Mouse (Mus musculus) heart, embryonic 10.5 days (tissue): ENCODE measurements around the gene Donson. TPM values are rescaled to one million over a fixed set of nuclear protein-coding genes. Genes with fewer than 3 reads are reported as not detected.
A peak's percentile ranks its signal among the peaks of the same experiment; 100 is the strongest.
"Not testable (repeated sequence)": the region's sequence is repeated elsewhere in the genome, so short reads cannot be mapped to it uniquely, and the experiment has no call there.

Experiments used
- DNase-seq: peaks from one replicate; pipeline ENCODE4 v3.0.0-alpha.2; 2017; ENCODE audit warnings: low spot score
- H3K27ac ChIP-seq: fragments of 300-500 bp; sonication (generic); 2 replicates; pipeline ENCODE4 v1.5.1; 2016; ENCODE audit warnings: mild to moderate bottlenecking
- H3K27me3 ChIP-seq: fragments of 300-500 bp; sonication (generic); 2 replicates; pipeline ENCODE4 v1.6.1; 2016; ENCODE audit warnings: mild to moderate bottlenecking; ENCODE audit not compliant: poor library complexity, insufficient read depth, severe bottlenecking
- H3K36me3 ChIP-seq: fragments of 300-500 bp; sonication (generic); 2 replicates; pipeline ENCODE4 v1.6.1; 2016; ENCODE audit warnings: mild to moderate bottlenecking, moderate library complexity
- H3K4me1 ChIP-seq: fragments of 300-500 bp; sonication (generic); 2 replicates; pipeline ENCODE4 v1.6.1; 2016; ENCODE audit warnings: mild to moderate bottlenecking
- H3K4me3 ChIP-seq: fragments of 300-500 bp; sonication (generic); 2 replicates; pipeline ENCODE4 v1.5.1; 2016; ENCODE audit warnings: mild to moderate bottlenecking, moderate library complexity
- H3K9me3 ChIP-seq: fragments of 300-500 bp; sonication (generic); 2 replicates; pipeline ENCODE4 v1.6.1; 2016; ENCODE audit warnings: mild to moderate bottlenecking, moderate library complexity
- WGBS: fragments of 180-500 bp; shearing (Covaris S2); methylation state at CpG from one replicate; pipeline ENCODE4 v1.1.7; 2016; 5-methylcytosine and 5-hydroxymethylcytosine counted together
- polyA plus RNA-seq: library from polyadenylated mRNA; unstranded; fragments of >200 nt; fragmentation: Nextera tagmentation; extraction: Ambion mirVana; gene quantifications from 2 replicates; pipeline ENCODE4 v1.2.1, GENCODE M21; 2016

The Donson gene
- polyA plus RNA-seq, 1 experiment from 2014 or later, result 30.3 TPM

GRCm38 (mm10) chr16:91647461-91648219 is 40.9 kb downstream of the Donson start, which contains the start of gene Son:
Gene Son, plus strand, starts transcription at chr16:91647506.
- Histone ChIP-seq H3K9me3 (no peaks in the 10 kb centered on the region), H3K27me3 (no peaks in the 10 kb centered on the region), H3K27ac (peak within 1 kb of the TSS; percentile 99), H3K4me3 (peak within 1 kb of the TSS; percentile 87), H3K36me3 (peaks cover 26% of the 10 kb centered on the region), H3K4me1 (peaks cover 10% of the 10 kb centered on the region)
- WGBS, result under 1% methylated on average over 70 of the region's 70 CpGs
- peak; percentile 98 for DNase-seq

GRCm38 (mm10) chr16:91646681-91647419 is 41.7 kb downstream of the Donson start, which contains the start of gene Gart:
Gene Gart, minus strand, starts transcription at chr16:91646952.
- Histone ChIP-seq H3K4me1 (peaks cover 10% of the 10 kb centered on the region), H3K9me3 (no peaks in the 10 kb centered on the region), H3K27me3 (no peaks in the 10 kb centered on the region), H3K4me3 (peak within 1 kb of the TSS; percentile 87), H3K27ac (peak within 1 kb of the TSS; percentile 99), H3K36me3 (peaks cover 26% of the 10 kb centered on the region)
- WGBS, result under 1% methylated on average over 59 of the region's 59 CpGs
- peak; percentile 97 for DNase-seq

GRCm38 (mm10) chr16:91645995-91646602 is 42.5 kb downstream of the Donson start:
- Histone ChIP-seq H3K27me3 (no peaks in the 10 kb centered on the region), H3K9me3 (no peaks in the 10 kb centered on the region), H3K4me3 (peak overlapping the region; percentile 87), H3K27ac (peak overlapping the region; percentile 99), H3K4me1 (peaks cover 10% of the 10 kb centered on the region), H3K36me3 (peaks cover 26% of the 10 kb centered on the region)
- WGBS, result 2% methylated on average over 11 of the region's 11 CpGs
- DNase-seq, result peak; percentile 76

GRCm38 (mm10) chr16:91645420-91645819 is 43.1 kb downstream of the Donson start:
- not testable (repeated sequence) for H3K9me3 ChIP-seq, H3K27ac ChIP-seq, H3K27me3 ChIP-seq
- H3K4me3 ChIP-seq, result peak overlapping the region; percentile 87
- peaks cover 29% of the 10 kb centered on the region for H3K36me3 ChIP-seq
- WGBS, result 82% methylated on average over 1 of the region's 2 CpGs
- H3K4me1 ChIP-seq, result peaks cover 10% of the 10 kb centered on the region
- DNase-seq, result peak; percentile 63

- 76% methylated on average over 2 of the region's 2 CpGs for WGBS
Observed at GRCm38 (mm10) chr16:91644901-91645300, 43.7 kb downstream of the Donson start.

GRCm38 (mm10) chr16:91640171-91640570 is 48.4 kb downstream of the Donson start:
- no peak for DNase-seq
- Histone ChIP-seq H3K9me3 (no peaks in the 10 kb centered on the region), H3K27ac (no peak overlapping the region), H3K4me3 (no peak overlapping the region), H3K36me3 (peaks cover 81% of the 10 kb centered on the region), H3K4me1 (peaks cover 3% of the 10 kb centered on the region; the same call in 1 of the 2 replicates), H3K27me3 (no peaks in the 10 kb centered on the region)
- WGBS, result 94% methylated on average over 8 of the region's 8 CpGs

More at GRCm38 (mm10) chr16:91644901-91645300, 43.7 kb downstream of the Donson start:
- H3K9me3 ChIP-seq, result no peaks in the 10 kb centered on the region
- peaks cover 10% of the 10 kb centered on the region for H3K4me1 ChIP-seq
- DNase-seq, result peak; percentile 56
- H3K4me3 ChIP-seq, result no peak overlapping the region
- H3K36me3 ChIP-seq, result peaks cover 34% of the 10 kb centered on the region
- H3K27me3 ChIP-seq, result no peaks in the 10 kb centered on the region
- H3K27ac ChIP-seq, result no peak overlapping the region

- DNase-seq, result no peak
- 95% methylated on average over 2 of the region's 2 CpGs for WGBS
- no peaks in the 10 kb centered on the region for H3K9me3 ChIP-seq
- peaks cover 87% of the 10 kb centered on the region for H3K36me3 ChIP-seq
- no peak overlapping the region for H3K4me3 ChIP-seq
- H3K27me3 ChIP-seq, result no peaks in the 10 kb centered on the region
- no peak overlapping the region for H3K27ac ChIP-seq
- no peaks in the 10 kb centered on the region for H3K4me1 ChIP-seq
Observed at GRCm38 (mm10) chr16:91639636-91640035, 48.9 kb downstream of the Donson start.

- Histone ChIP-seq H3K4me1 (no peaks in the 10 kb centered on the region), H3K36me3 (peaks cover 91% of the 10 kb centered on the region), H3K4me3 (no peak overlapping the region), H3K27ac (no peak overlapping the region), H3K27me3 (no peaks in the 10 kb centered on the region), H3K9me3 (no peaks in the 10 kb centered on the region)
- no peak for DNase-seq
- WGBS, result 91% methylated on average over 5 of the region's 5 CpGs
Observed at GRCm38 (mm10) chr16:91639161-91639560, 49.4 kb downstream of the Donson start.

GRCm38 (mm10) chr16:91633641-91634040 is 54.9 kb downstream of the Donson start:
- no peaks in the 10 kb centered on the region for H3K4me1 ChIP-seq
- DNase-seq, result no peak
- H3K27me3 ChIP-seq, result no peaks in the 10 kb centered on the region
- 92% methylated on average over 12 of the region's 12 CpGs for WGBS
- no peak overlapping the region for H3K27ac ChIP-seq
- no peaks in the 10 kb centered on the region for H3K9me3 ChIP-seq
- H3K36me3 ChIP-seq, result peaks cover 97% of the 10 kb centered on the region
- no peak overlapping the region for H3K4me3 ChIP-seq

GRCm38 (mm10) chr16:91632940-91633339 is 55.6 kb downstream of the Donson start:
- Histone ChIP-seq H3K27me3 (no peaks in the 10 kb centered on the region), H3K4me3 (no peak overlapping the region), H3K9me3 (no peaks in the 10 kb centered on the region), H3K4me1 (no peaks in the 10 kb centered on the region), H3K27ac (no peak overlapping the region), H3K36me3 (peaks cover 97% of the 10 kb centered on the region)
- 96% methylated on average over 7 of the region's 7 CpGs for WGBS
- no peak for DNase-seq

GRCm38 (mm10) chr16:91632439-91632838 is 56.1 kb downstream of the Donson start:
- Histone ChIP-seq H3K36me3 (peaks cover 97% of the 10 kb centered on the region), H3K4me1 (no peaks in the 10 kb centered on the region), H3K27ac (no peak overlapping the region), H3K9me3 (no peaks in the 10 kb centered on the region), H3K4me3 (no peak overlapping the region), H3K27me3 (no peaks in the 10 kb centered on the region)
- 92% methylated on average over 5 of the region's 5 CpGs for WGBS
- DNase-seq, result no peak

- H3K9me3 ChIP-seq, result no peaks in the 10 kb centered on the region
- H3K36me3 ChIP-seq, result peaks cover 95% of the 10 kb centered on the region
- no peak for DNase-seq
- H3K27me3 ChIP-seq, result no peaks in the 10 kb centered on the region
- no peak overlapping the region for H3K4me3 ChIP-seq
- no peaks in the 10 kb centered on the region for H3K4me1 ChIP-seq
- 85% methylated on average over 1 of the region's 1 CpGs for WGBS
- H3K27ac ChIP-seq, result no peak overlapping the region
Observed at GRCm38 (mm10) chr16:91630584-91630983, 58.0 kb downstream of the Donson start.

- 84% methylated on average over 4 of the region's 4 CpGs for WGBS
Observed at GRCm38 (mm10) chr16:91629749-91630148, 58.8 kb downstream of the Donson start.

More at GRCm38 (mm10) chr16:91629749-91630148, 58.8 kb downstream of the Donson start:
- H3K27me3 ChIP-seq, result no peaks in the 10 kb centered on the region
- no peak overlapping the region for H3K4me3 ChIP-seq
- peaks cover 95% of the 10 kb centered on the region for H3K36me3 ChIP-seq
- no peak overlapping the region for H3K27ac ChIP-seq
- DNase-seq, result no peak
- no peaks in the 10 kb centered on the region for H3K4me1 ChIP-seq
- H3K9me3 ChIP-seq, result no peaks in the 10 kb centered on the region
